Mouse (Mus musculus) heart, embryonic 14.5 days (tissue): ENCODE data around the gene Crlf1. TPM values are rescaled to one million over a fixed set of nuclear protein-coding genes. Genes with fewer than 3 reads are reported as not detected.

Experiments used
- ATAC-seq: fragments of 200-750 bp; cut with Nextera tagmentation; 2 replicates; pipeline ENCODE4 v1.8.0; 2017; ENCODE audit warnings: low read depth, moderate TSS enrichment; ENCODE audit not compliant: insufficient number of reproducible peaks, insufficient read depth, low FRiP score
- H3K27ac ChIP-seq, 2 experiments: fragments of 200-500 bp in 1 of 2; fragments of 300-500 bp in 1 of 2; sonication (generic) in 1 of 2; replicated peaks in 1 of 2; 2 replicates each; pipeline ENCODE4 v1.5.1; 2012 to 2014; ENCODE audit warnings: low read depth in 2 of 2, low read length in 2 of 2, control low read depth in 1 of 2, mild to moderate bottlenecking in 1 of 2, mixed read lengths in 1 of 2; ENCODE audit not compliant: control insufficient read depth in 1 of 2, insufficient read depth in 1 of 2
- H3K27me3 ChIP-seq: fragments of 300-500 bp; sonication (generic); 2 replicates; pipeline ENCODE4 v1.6.1; 2014; ENCODE audit warnings: mild to moderate bottlenecking, low read length, control low read depth; ENCODE audit not compliant: control insufficient read depth, insufficient read depth
- H3K36me3 ChIP-seq: fragments of 300-500 bp; sonication (generic); 2 replicates; pipeline ENCODE4 v1.6.1; 2014; ENCODE audit warnings: mild to moderate bottlenecking, control low read depth, low read length, mixed read lengths; ENCODE audit not compliant: control insufficient read depth, insufficient read depth
- H3K4me1 ChIP-seq, 2 experiments: fragments of 200-500 bp in 1 of 2; fragments of 300-500 bp in 1 of 2; sonication (generic) in 1 of 2; 2 replicates each; pipeline ENCODE4 v1.6.1; 2012 to 2014; ENCODE audit warnings: low read length in 2 of 2, control low read depth in 1 of 2, mixed read lengths in 1 of 2; ENCODE audit not compliant: control insufficient read depth in 2 of 2, insufficient read depth in 2 of 2
- H3K4me2 ChIP-seq: fragments of 300-500 bp; sonication (generic); 2 replicates; pipeline ENCODE4 v1.6.1; 2014; ENCODE audit warnings: mild to moderate bottlenecking, low read length
- H3K4me3 ChIP-seq, 2 experiments: fragments of 200-500 bp in 1 of 2; fragments of 300-500 bp in 1 of 2; sonication (generic) in 1 of 2; 2 replicates each; pipeline ENCODE4 v1.5.1; 2012 to 2014; ENCODE audit warnings: low read length in 2 of 2, mild to moderate bottlenecking in 2 of 2, control low read depth in 1 of 2, low read depth in 1 of 2, moderate library complexity in 1 of 2; ENCODE audit not compliant: control insufficient read depth in 1 of 2, insufficient read depth in 1 of 2
- H3K9ac ChIP-seq: fragments of 300-500 bp; sonication (generic); 2 replicates; pipeline ENCODE4 v1.6.1; 2014; ENCODE audit warnings: mild to moderate bottlenecking, low read length
- H3K9me3 ChIP-seq: fragments of 300-500 bp; sonication (generic); 2 replicates; pipeline ENCODE4 v1.6.1; 2016; ENCODE audit warnings: low read length, control low read depth; ENCODE audit not compliant: control insufficient read depth
- WGBS: fragments of 180-500 bp; shearing (Covaris S2); extraction: QIAGEN DNeasy Blood & Tissue Kit; methylation state at CpG from one replicate; pipeline ENCODE4 v1.1.7; 2014; 5-methylcytosine and 5-hydroxymethylcytosine counted together
- polyA plus RNA-seq: library from polyadenylated mRNA; unstranded; fragments of >200 nt; fragmentation: Nextera tagmentation; extraction: Ambion mirVana; gene quantifications from 2 replicates; pipeline ENCODE4 v1.2.1, GENCODE M21; 2014

The Crlf1 gene
- polyA plus RNA-seq, 1 experiment from 2014 or later, result 2.0 TPM

DNA sequence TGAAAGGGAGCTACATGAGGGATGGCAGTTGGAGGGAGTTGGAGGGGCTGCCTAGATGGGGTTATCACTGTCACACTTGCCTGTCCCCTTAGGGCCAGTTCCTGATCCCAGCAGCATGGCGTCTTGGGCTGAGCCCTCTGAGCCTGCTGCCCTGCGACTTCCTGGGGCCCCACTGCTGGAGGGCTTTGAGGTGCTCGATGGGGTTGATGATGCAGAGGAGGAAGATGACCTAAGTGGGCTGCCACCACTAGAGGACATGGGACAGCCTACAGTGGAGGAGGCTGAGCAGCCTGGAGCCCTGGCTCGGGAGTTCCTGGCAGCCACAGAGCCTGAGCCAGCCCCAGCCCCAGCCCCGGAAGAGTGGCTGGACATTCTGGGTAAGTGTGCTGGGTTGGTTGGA is 36.3 kb downstream of the Crlf1 start:
- no peak for ATAC-seq
- H3K4me2 ChIP-seq, result no peak overlapping the region
- H3K9ac ChIP-seq, result peak overlapping the region; percentile 30; the same call in 1 of the 2 replicates

GRCm38 (mm10) chr8:70529741-70530161 is 36.8 kb downstream of the Crlf1 start:
- 87% methylated on average over 3 of the region's 3 CpGs for WGBS

More for the DNA sequence above, 36.3 kb downstream of the Crlf1 start:
- Histone ChIP-seq H3K27ac (no peak overlapping the region), H3K4me3 (no peak overlapping the region), H3K36me3 (peaks cover 46% of the 10 kb centered on the region), H3K27me3 (no peaks in the 10 kb centered on the region), H3K9me3 (no peaks in the 10 kb centered on the region), H3K4me1 (peaks cover 2 to 18% of the 10 kb centered on the region in 2 experiments; a peak in 3 of 4 replicates)
- WGBS, result 64% methylated on average over 5 of the region's 5 CpGs

DNA sequence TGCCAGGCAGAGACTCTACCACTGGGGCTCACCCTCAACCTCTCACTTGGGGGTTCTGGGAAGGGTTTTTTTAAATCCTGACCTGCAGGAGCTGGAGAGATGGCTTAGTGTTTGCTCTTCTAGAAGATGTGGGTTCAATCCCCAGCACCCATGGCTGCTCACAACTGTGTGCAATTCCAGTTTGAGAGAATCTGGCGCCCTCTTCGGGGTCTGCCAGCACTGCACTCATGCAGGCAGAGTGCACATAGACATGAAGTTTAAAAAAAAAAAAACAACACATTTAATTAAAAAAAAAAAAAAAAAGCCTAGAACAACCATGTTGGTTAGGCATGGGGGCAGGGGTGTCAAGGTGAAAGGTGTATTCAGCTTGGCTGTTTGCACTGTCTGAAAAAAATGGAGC is 37.4 kb downstream of the Crlf1 start:
- Histone ChIP-seq H3K4me1 (peaks cover 2 to 23% of the 10 kb centered on the region in 2 experiments; a peak in 3 of 4 replicates), H3K9ac (no peak overlapping the region), H3K4me3 (no peak overlapping the region), H3K4me2 (no peak overlapping the region), H3K36me3 (peaks cover 56% of the 10 kb centered on the region), H3K27ac (no peak overlapping the region), H3K27me3 (no peaks in the 10 kb centered on the region), H3K9me3 (no peaks in the 10 kb centered on the region)
- ATAC-seq, result no peak
- 87% methylated on average over 2 of the region's 2 CpGs for WGBS

More at GRCm38 (mm10) chr8:70529741-70530161, 36.8 kb downstream of the Crlf1 start:
- Histone ChIP-seq H3K4me1 (peaks cover 2 to 18% of the 10 kb centered on the region in 2 experiments; a peak in 3 of 4 replicates), H3K27ac (no peak overlapping the region), H3K27me3 (no peaks in the 10 kb centered on the region), H3K4me2 (no peak overlapping the region), H3K36me3 (peaks cover 51% of the 10 kb centered on the region), H3K9me3 (no peaks in the 10 kb centered on the region), H3K9ac (no peak overlapping the region), H3K4me3 (no peak overlapping the region)
- no peak for ATAC-seq

DNA sequence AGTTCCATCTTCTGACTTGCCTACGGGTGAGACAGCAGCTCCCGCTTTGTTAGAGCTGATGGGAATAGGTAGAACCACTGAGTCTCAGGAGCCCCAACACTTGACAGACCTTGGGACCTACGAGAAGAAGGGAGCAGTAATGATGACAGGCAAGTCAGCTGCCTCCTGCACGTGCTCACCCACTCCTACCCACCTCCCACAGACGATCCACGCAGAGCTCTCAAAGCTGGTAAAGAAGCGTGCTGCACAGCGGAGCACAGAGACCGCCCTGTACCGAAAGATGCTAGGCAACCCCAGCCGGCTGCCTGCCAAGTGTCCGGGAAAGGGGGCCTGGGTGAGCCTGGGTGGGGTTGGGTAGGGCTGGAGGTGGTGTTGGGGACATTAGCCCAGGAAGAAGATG is 41.3 kb downstream of the Crlf1 start:
- ATAC-seq, result no peak
- 91% methylated on average over 12 of the region's 12 CpGs for WGBS
- Histone ChIP-seq H3K36me3 (peaks cover 75% of the 10 kb centered on the region), H3K4me2 (no peak overlapping the region), H3K9me3 (no peaks in the 10 kb centered on the region), H3K4me1 (peaks cover 2 to 15% of the 10 kb centered on the region in 2 experiments; a peak in 3 of 4 replicates), H3K27me3 (no peaks in the 10 kb centered on the region), H3K9ac (no peak overlapping the region), H3K4me3 (no peak overlapping the region), H3K27ac (no peak overlapping the region)

DNA sequence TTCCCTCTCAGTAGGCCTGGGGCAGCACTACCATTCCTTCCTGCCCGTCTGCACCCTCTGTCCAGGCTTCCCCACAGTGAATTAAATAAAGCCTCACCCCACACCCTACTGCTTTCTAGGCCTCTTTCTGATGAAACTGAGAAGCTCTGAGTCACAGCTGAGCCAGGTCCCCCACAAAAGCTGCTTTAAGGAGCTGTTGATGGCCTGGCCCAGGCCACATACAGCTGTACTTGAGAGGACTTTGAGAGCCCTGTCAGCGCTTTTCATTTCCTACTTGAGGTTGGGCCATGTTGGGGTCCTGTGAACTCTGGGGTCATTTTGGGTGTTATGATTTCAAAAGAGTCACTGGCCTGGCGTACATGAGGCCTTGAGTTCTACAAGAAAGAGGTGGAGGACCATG is 42.3 kb downstream of the Crlf1 start:
- no peak overlapping the region for H3K4me3 ChIP-seq
- H3K4me2 ChIP-seq, result no peak overlapping the region
- ATAC-seq, result no peak
- H3K36me3 ChIP-seq, result peaks cover 68% of the 10 kb centered on the region
- peaks cover 4 to 13% of the 10 kb centered on the region in 2 experiments; a peak in 3 of 4 replicates for H3K4me1 ChIP-seq
- 56% methylated on average over 3 of the region's 3 CpGs for WGBS
- no peaks in the 10 kb centered on the region for H3K27me3 ChIP-seq
- H3K9ac ChIP-seq, result no peak overlapping the region; the same call in 1 of the 2 replicates
- H3K9me3 ChIP-seq, result no peaks in the 10 kb centered on the region
- no peak overlapping the region for H3K27ac ChIP-seq

DNA sequence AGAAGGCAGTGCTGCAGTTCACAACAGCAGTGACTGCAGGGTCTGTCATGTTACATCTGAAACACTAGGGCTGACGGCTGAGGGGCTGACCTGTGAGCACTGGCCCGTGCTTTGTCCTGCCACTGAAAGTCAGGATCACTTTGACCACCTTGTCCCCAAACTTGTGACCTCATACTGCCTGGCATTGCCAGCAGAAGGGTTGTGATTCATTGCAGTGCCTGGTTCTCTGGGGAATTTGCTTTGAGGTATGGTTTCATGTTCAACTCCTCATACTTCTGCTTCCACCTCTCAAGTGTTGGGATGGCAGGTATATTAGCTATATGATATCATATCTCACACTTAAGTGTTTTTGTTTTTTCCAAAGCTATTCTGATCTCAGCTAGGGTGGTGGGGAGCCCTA is 42.7 kb downstream of the Crlf1 start:
- Histone ChIP-seq H3K4me1 (peaks cover 9 to 18% of the 10 kb centered on the region in 2 experiments; a peak in 3 of 4 replicates), H3K36me3 (peaks cover 63% of the 10 kb centered on the region), H3K27ac (no peak overlapping the region), H3K4me3 (no peak overlapping the region), H3K27me3 (no peaks in the 10 kb centered on the region), H3K4me2 (no peak overlapping the region), H3K9ac (no peak overlapping the region), H3K9me3 (no peaks in the 10 kb centered on the region)
- ATAC-seq, result no peak
- 66% methylated on average over 2 of the region's 2 CpGs for WGBS

DNA sequence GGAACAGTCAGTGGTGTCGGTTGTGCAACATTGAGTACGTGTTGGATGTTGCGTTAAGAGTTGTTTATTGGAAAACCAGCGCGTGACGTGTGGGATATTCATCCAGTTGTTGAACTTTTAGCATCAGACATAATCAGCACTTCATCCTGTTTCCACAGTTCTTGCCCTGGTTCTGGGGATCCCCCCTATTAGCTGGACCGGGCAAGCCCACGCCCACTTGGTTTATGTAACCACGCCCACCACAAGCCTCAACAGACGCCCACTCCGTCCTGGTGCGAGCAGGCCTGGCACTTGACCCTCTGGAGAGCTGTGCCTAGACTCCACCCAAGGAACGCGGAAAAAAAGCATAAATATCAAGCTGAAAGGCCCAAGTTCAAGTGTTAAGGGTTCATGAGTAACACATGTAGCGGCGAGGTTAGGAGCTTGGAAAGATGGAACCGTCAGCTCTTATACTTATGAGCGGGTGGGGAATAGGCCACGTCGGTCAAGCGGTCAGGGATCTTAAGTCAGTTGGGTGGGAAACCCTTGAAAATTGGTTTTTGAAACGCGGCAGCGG is 45.1 kb downstream of the Crlf1 start:
- no peaks in the 10 kb centered on the region for H3K9me3 ChIP-seq
- ATAC-seq, result no peak
- H3K4me1 ChIP-seq, result peaks cover 15 to 30% of the 10 kb centered on the region in 2 experiments

More for the DNA sequence above, 45.1 kb downstream of the Crlf1 start:
- Histone ChIP-seq H3K36me3 (peaks cover 41% of the 10 kb centered on the region), H3K27me3 (no peaks in the 10 kb centered on the region), H3K4me2 (peak overlapping the region; percentile 98), H3K4me3 (peak overlapping the region; percentile 45 to 83), H3K9ac (peak overlapping the region; percentile 70), H3K27ac (peak overlapping the region; percentile 28 to 76)
- WGBS, result 14% methylated on average over 24 of the region's 24 CpGs
